Mouse (Mus musculus): ENCODE measurements at regions not wholly inside any gene's neighbourhood (a gene's known extent, or its start where the extent isn't known, plus 50 kb on each side); places are given as distances from the start of the nearest gene placed in this dataset.
"Not testable (repeated sequence)": the region's sequence is repeated elsewhere in the genome, so short reads cannot be mapped to it uniquely, and the experiment has no call there.

DNA sequence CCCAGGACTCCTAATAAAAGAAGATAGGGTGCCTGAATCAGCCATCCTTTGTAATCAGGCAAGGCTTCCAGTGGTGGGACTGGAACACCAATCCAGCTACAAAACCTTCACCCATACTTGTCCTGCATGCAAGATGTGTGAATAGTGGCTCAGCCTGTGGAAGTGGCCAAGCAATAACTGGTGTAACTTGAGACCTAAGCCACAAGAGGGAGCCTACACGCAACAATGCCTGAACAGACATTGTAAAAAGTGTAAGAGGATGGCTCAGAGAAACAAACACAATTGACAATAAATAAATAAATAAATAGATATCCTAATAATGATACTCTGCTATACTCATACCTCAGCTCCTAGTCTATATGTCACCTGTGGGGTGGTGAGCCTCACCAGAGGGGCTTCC lies 781.5 kb upstream of the Cdh20 start:
- DNase-seq (ENCODE audit: low read depth, low spot score), result peak; percentile 58

DNA sequence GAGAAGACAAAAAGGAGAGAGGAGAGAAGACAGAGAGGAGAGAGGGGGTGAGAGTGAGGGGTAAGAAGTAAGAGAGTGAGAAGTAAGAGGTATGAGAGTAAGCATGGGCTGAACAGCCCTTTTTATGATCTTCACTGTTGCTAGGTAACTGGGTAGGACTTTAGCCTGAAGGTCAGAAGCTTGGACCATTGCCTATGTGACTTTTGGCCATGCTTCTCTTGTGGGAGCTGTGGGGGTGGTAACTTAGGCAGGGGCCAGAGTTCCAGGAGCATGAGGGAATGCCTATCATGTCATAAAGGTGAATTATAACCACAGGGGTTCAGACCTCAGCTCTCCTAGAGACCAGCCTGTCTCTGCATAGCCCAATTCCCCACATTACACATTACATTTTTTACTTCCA lies 765.4 kb upstream of the Cdh20 start:
- not testable (repeated sequence) for DNase-seq (ENCODE audit: low read depth, low spot score)

DNA sequence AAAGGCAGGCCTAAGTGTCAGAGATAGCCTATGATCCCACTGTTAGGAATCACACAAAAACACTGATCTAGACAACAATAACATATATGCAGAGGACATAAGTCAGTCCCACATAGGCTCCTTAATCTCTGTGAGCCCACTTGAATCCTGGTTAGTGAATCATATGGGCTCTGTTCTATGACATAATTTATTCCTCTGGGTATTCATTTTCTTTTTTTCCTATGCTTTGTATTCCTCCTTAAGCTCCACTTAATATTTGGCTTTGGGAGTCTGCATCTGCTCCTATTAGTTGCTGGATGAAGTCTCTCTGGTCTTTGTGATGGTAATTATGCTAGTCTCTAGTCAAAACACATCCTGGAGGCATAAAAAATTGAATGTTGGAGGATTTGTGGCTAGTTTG lies 738.7 kb upstream of the Cdh20 start:
- no peak for DNase-seq (ENCODE audit: low read depth, low spot score)

DNA sequence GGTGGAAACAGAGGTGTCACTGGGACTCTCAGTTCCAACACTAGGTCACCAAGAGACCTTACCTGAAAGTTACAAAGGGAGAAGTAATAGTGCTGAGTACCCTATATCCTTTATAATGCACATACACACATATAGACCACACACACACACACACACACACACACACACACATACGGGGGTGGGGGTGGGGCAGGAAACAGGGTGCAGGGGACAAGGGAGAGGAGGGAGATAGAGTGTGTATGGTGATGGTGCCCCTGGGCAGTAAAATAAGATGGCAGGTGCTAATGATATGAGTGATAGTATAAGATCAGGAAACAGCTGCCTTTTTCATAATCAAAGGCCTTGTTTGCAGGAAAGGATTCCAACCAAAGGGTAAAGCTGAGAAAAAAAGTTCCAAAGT lies 719.9 kb upstream of the Cdh20 start:
- DNase-seq (ENCODE audit: low read depth, low spot score), result no peak

DNA sequence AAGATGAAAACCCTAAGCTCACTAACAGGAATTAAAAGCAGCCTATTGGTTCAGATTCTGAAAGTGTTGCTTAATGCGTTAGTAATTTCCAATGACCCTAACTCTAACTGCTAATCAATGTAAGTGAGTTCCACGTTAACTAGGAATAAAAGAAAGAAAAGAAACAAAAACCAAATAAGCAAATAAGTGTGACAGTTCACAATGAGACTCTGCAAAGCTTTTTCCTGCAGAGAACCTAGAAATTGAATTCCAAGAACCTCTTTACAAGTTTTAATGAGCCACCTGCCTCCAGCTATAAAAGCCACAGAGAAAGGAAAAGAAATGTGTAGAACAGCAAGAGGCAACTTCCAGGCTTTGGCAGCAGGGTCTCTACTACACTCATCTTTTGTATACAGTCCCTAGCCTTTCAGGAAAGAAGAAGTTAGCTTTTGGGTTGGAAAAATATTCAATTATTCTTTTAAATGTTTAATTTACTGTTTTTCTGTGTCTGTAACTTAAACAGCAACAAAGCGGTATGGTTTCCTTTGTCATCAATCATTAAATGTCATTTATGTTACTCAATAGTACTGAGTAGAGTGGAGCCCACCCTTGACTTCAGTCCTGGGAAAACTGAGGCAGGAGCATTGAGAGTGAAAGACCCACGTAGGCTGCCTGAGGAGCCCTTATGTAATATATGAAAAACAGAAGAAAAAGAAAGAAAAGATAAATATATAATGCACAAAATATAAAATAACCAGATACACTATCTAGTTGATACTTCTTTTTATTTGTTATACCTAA lies 719.0 kb upstream of the Cdh20 start:
- DNase-seq (ENCODE audit: low read depth, low spot score), result no peak

All from ES-CJ7 (cell line).